Mouse (Mus musculus) cerebellum, postnatal 25 days (tissue): ENCODE measurements around the gene Mau2.
A peak's percentile ranks its signal among the peaks of the same experiment; 100 is the strongest.

Experiments
- DNase-seq, 2 experiments: peaks; one replicate each; pipeline ENCODE4 v3.0.0; 2021; ENCODE audit warnings: mixed read lengths in 2 of 2

Gene Mau2

DNA sequence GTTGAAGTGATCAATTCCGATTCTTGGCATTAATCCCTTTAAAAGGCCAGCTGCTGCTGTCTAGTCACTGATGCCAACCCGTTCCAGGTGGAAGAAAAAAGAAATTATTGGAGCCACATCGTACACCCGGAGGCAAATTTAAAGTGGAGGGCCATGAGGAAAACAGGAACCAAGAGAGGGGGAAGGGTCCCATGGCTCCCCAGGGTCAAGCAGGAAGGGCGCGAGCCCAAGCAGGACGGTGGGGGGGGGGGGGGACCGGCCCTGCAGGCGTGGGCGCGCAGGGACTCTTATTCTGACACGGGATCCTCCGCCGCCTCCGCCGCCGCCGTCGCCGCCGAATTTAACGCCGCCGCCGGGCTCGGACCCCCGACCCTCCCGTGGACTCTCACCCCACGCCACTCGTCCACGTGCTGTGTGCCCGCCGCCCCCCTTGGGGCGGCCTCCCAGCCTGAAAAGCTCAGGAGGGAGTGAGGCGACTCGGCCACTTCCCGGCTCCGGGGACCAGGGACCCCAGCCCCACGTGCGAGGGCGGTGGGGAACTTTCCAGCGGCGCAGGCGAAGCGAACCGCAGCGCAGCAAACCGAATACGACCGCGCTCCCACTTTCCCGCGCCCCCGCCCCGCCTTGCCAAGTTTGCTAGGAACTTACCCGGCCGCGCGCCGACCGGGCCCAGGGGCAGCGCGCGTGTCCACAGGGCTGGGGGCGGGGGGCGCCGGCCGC, 68.9 kb downstream of the Mau2 start:
- peak; percentile 63 to 74 for DNase-seq

- DNase-seq, result no peak
Observed at GRCm38 (mm10) chr8:69973063-69973441, 69.5 kb downstream of the Mau2 start.

DNA sequence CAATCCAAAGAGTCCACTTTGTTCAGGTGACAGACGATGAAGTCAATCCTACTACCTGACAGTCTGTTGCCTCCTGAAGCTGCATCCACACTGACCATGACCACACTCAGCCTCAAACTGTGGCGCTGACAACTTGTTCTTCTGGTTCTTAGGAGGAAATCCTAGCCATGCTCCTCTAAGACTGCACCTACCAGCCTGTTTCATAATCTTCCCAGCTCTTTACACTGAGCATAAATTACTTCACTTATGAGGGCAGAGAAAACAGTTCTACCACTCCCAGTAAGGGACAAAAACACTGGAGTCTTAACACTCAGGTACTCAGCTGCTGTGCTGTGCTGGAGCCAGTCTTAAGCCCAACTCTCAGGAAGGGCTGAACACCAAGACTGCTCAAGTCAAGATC, 71.7 kb downstream of the Mau2 start:
- no peak for DNase-seq

DNA sequence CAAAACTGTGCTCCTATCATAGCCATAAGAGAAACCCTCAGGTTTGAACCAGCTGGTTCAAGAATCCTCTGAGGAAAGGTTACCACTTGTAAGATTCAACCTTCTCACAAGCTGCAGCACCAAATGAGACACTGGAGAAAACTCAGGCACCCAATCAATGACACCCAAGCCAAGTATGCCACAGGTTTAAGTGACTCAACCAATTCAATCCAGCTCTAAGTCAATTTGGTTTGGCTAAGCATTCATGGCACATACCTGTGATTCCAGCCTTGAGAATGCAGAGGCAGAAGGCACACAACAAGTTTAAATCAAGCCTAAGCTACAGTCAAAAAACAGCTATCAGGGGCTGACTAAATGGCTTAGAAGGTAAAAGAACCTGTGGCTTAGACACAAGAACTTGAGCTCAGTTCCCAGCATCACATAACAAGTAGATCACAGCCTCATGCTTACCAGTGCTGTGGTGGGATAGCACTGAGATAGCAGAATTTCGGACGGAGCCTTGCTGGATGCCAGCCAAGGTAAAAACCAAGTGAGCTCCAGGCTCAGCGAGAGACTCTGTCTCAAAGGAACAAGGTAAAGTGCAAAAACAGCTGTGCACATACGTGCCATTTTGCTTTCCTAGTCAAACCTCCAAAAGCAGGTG, 75.1 kb downstream of the Mau2 start:
- DNase-seq, result no peak
